Mouse (Mus musculus) kidney, adult 11 months (tissue): Measurements from ENCODE around the gene Gm17364.
"Not testable (repeated sequence)": the region's sequence is repeated elsewhere in the genome, so short reads cannot be mapped to it uniquely, and the experiment has no call there.

Experiments
- DNase-seq: peaks from one replicate; pipeline ENCODE4 v3.0.0; 2022

The Gm17364 gene

DNA sequence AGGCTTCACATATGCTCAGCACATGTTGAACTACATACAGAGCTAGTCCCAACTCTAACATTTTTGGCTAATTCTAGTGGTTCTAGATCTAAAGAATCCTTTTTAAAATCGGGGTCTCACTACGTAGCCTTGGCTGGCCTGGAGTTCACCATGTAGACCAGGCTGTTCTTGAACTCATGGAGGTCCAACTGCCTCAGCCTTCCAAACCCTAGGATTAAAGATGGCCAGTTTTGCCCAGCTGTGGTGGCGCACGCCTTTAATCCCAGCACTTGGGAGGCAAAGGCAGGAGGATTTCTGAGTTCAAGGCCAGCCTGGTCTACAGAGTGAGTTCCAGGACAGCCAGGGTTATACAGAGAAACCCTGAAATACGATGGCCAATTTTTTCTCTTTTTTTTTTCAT, 22.5 kb downstream of the Gm17364 start:
- not testable (repeated sequence) for DNase-seq

DNA sequence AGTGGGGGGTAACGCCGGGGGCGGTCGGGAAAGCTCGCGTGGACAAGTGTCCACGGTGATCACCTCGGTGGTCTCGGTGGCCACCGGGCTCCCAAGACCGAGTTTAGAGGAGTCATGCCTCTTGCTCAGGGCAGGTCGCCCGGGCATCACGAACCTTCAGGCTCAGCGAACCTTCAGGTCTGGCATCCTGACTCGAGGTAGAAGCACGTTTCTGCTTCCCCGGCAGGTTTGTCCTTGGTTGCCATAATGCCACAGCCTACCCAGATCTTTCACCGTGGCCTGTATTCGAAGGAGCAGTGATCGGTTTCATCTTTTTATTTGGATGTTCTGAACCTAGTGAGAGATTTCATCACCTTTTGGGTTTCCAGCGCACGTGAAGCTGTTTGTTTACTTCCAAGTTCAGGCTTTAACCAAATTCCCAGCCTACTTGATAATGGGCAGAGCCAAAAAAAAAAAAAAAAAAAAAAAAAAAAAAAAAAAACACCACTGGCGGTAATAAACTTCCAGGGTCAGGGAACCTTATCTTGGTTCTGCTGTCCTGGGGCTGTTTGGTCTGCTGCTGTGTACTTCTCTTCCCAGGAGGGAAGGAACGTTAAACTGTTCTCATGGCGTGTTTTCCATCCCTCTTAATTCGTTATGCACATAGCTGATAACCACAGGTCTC, 23.3 kb downstream of the Gm17364 start:
- peak; percentile 58 for DNase-seq

DNA sequence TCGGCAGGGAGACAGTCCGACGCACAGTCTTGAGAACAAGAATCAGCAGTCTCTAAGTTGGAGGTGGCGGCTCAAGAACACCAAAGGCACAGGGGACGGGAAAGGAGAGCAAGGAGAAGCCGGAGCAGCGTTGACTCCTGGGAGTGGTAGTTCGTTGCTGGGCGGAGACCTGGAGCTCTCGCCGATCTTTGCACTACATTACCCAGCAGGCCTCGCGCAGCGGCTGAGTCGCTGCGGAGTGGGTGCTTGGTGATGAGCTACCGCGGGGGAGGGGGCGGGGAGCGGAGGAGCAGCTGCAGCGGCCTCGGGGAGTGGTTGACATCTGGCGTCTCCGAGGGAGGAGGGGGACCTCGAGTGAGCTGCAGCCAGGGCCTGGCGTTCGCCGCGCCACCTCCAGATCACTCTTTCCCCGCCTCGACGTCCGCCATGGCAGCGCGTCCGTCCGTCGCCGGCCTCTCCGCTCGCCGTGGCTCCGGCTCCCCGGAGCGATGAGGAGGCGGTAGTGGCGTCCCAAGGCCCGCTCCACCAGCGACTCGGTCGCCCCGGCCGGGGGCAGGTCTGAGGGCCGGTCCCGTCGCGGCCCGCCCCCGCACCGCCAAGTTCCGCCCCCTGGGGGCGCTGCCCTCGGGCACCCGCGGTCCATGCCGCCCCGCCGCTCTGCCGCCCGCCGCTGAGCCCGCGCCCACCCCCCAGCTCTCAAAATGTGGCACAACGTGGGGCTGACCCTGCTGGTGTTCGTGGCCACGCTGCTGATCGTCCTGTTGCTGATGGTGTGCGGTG, 24.0 kb downstream of the Gm17364 start, which contains the start of gene Smim13:
TSS of gene Smim13 (plus strand) at position 307 of the 780 bp plus-strand sequence.
- peak; percentile 96 for DNase-seq

DNA sequence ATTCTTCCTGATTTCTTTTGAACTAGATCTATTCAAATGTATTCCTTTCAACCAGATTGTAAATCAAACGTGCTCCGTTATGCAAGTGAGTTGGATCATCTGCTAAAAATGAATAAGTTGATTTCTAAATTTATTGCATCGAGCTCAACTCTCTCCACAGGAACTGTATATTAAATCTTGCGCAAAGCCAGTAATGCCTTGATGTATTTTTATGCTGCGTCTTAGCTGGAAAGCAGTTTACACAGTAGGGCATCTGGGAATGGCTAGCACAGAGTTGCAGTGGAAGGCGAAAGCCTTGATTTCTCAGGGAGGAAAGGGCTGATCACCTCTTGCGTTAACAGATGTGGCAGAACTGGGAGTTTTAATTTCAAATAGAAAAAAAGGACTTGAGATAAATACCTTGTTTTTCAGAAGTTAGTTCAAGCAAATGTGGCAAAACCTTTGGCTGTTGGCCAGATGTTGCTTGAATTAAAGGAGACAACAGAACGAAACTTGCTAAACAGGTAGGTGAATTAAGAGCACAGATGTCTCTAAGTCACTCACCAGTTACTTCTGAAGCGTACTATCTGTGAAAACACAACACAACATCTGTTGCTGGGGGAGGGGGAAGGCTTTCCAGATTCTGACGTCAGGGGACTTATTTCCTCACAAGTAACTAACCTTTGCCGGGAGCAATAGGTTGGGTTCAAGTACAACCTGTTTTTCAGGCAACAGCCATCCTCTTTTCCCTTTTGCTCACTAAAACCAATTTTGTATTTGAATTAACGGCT, 24.8 kb downstream of the Gm17364 start:
- DNase-seq = no peak

DNA sequence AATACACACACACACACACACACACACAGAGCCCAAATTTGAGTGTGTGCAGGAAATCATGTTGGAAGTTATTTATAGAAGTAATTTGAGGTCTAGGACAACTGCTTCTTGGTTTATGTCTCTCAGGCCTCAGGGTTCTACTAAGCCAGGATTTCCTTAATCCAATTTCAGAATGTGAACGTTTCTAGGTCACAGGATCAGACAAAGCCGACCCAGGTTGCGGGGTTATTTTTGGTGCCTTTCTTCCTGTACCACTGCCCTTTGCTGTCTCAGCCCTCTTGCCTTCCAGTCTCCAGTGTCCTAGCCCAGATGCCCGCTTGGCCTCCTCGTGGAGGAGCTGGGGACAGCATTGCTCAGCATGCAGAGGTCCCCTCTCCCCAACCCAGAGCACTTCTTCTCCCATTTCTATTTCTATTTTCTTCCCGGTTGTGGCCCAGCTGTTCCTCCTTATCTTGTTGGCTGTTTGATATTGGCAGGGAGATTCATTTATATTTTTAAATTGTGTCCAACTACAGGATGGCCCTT, 29.4 kb downstream of the Gm17364 start:
- DNase-seq = no peak

DNA sequence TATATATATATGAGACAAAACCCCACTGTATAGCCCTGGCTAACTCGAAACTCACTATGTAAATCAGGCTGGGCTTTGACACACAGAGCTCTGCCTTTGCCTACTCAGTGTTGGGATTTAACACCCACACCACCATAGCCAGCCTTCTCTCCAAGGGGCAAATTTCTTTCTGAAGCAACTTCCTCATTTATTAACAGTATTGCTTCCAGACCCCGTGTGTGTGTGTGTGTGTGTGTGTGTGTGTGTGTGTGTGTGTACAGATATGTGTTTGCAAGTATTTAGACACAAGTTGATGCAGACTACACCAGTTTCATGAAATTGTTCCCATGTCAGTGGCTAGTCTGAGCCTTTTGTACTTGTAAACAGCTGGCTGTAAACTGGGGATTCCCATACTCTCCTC, 32.2 kb downstream of the Gm17364 start:
- DNase-seq = no peak

DNA sequence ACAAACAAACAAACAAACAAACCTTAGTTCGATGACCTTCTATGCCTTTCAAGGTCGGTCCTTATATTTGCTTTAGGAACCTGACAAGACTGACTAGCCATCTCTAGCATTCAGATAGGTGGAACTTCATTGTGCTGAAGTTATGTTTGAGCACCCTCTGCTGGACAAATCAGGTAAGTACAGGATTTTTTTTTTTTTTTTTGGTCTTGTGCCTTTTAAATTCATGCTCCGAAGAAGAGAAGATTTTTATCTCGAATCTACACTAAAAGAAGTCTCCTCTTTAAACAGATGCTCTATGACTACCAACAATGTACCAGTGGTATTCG, 35.0 kb downstream of the Gm17364 start:
- DNase-seq = no peak

DNA sequence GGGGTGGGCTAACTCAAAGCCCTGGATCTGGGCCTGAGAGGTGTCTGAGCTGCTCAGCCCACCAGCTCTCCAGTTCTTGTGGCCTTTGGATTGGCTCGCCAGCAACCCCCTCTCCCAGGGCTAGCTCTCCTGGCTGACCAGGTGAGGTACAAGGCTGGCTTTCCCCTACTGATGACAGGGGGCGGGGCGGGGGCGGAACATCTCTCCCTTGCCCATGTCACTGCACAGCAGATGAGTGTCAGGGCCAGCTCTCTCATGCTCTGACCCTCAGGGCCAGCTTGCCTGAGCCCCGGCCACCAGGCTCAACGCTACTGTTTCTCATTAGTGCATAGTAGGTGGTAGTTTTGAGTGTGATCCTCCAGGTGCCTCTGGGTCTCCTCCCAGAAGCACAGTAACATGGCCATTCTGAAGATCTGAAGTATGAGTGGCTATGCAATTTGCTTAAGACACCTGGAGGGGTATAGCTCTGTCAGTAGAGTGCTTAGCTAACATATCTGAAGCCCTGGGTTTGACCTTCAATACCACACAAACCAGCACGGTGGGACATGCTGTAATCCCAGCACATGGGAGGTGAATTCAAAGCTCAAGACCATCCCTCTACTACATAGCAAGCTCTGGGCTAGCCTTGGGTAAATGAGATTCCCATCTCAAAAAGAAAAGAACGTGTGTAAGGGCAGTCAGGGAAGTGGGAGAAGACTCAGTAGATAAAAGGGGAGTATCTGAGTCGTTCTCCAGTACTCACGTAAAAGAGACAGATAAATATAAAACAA, 35.6 kb downstream of the Gm17364 start:
- DNase-seq = no peak

DNA sequence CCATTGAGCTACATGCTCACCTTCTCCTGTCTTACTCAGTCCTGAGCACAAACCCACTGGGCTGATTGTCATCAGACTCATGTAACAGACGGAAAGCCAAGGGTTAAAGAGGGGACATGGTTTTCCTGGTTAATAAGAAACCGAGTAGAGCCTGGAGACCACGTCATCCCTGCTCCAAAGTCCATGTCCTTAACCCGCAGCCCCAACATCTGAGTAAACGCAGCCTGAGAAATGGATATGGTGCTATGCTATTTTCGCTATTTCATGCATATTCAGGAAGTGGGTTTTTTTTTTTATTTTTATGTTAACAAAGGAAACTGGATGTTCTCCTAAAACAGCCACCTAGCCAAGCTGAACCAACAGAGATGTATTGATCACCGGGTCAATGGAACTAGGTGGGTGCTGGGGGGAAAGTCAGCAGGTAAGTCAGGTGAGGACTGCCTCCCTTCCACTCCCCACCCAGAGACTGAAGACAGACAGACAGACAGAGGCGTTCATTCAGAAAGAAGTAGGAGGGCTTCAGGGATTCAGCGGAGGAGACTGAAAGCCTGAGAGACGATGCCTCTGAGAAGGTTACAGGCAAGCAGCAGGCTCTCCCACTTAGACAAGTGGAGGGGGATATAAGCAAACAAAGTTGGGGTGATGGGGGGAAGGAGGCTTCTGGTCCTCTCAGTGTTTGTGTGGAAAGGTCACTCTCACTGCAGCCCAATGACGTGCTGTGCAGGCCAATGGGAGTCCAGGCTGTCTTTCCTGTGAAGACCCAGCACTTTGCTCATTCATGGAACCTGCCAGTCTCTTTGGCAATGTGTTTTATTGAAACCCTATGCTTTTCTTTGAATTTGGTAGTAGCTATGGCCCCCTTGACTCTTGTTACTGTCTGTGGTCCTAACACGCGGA, 37.7 kb downstream of the Gm17364 start:
- DNase-seq = peak; percentile 71

DNA sequence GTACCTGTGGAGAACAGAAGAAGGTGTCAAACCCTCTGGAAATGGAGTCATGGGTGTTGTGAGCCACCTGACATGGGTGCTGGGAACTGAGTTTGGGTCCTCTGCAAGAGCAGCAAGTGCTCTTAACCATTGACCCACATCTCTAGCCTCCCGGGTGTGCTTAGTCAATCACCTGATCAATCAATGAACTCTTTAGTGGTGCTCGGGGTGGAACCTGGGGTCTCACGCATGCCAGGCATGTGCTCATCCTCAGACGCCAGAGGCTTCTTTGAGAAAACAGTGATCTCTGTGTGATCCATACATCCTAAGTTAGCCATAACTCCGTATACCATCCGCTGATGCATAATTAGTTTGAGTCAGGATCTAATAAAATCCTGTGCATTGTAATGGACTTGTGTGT, 38.6 kb downstream of the Gm17364 start:
- DNase-seq = no peak

DNA sequence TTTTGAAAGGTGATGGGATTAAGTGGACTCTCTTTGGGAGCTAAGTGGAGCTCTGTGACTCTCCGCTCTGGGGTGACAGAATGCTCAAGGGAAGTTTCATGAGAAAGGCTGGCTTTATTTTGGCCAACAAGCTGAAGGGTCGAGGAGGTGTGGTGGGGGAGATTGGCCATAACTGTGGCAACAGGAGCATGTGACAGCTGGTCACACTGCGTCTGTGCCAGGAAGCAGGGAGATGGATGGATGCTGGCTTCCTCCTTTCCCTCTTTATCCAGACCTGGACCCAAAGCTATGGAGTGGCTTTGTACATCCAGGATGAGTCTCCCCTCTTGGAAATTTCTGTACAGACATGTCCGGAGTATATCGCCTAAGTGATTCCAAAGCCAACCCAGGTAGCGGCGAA, 40.5 kb downstream of the Gm17364 start:
- DNase-seq = no peak

DNA sequence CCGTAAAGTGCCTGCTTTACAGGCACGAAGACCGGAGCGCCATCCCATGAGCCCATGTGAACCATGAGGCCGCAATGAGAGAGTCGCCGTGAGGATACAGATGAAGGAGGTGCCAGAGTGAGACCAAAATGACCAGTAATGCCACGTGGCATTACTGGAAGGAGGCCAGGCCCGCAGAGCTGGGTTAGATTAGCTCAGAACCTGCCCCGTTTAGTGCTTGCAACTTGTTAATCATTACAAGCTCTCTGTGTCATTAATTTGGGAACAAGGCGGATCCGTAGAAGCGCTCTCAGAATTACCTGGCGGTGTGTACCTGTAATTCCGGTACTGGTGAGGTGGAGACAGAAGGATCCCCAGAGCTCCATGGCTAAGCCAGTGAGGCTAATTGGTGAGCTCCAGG, 41.6 kb downstream of the Gm17364 start:
- peak; percentile 87 for DNase-seq

DNA sequence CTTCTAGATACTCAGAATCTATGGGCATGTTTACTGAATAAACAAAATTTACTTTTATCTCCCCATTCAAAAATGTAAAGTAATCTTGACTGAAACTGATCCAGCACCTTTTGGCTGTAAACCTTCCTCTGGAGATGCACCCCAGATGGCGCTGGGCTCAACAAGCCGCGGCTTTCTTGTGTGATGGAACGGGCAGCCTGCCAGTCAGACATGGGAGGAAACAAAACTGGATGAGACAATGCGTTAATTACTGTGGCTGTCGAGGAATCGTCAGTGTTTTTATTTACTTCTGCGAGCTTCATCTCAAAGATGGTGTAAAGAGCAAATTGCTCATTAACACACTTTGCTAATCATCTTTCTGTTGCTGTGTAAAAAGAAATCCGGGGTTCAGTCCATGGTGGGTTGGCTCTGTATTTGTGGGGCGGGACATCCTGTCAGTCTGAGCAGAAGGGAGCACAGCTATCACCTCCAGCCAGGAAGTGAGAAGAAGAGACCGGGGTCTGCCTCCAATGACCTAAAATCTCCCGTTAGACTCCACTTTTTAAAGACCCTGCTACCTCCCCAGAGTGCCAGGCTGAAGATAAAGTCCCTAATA, 42.3 kb downstream of the Gm17364 start:
- no peak for DNase-seq

DNA sequence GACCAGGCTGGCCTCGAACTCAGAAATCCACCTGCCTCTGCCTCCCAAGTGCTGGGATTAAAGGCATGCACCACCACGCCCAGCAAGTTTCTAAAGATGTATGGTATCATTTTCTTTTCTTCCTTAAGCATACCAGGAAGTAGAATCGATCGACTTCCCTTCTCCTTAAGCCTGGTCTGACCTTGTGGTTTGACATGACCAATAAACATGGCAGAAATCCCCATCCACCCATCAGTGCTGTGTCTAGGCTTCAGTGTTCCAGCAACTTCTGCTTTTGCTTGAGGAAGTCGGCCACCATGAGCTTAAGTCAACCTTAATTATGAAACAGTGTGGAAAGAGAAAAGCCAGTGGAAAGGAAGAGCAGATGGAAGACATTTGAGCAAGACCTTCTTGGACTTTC, 43.5 kb downstream of the Gm17364 start:
- DNase-seq = no peak

DNA sequence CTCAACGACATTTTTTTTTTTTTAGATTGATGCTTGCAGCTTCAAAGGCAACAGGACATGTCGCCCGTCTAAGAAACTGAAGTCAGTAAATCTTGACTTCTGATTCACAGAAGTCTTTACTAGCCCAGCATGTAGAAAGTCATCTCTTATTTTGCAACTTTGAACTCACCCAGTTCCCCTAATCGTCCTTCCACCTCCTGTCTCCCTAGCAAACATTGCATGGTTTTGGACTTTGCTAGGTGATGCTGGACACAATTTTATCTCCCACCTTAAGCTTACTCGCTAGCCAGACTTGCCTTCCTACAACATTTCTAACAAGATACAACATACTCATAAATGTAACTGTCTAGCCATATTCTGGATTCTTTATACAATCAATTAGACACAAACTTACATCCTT, 45.7 kb downstream of the Gm17364 start:
- no peak for DNase-seq

DNA sequence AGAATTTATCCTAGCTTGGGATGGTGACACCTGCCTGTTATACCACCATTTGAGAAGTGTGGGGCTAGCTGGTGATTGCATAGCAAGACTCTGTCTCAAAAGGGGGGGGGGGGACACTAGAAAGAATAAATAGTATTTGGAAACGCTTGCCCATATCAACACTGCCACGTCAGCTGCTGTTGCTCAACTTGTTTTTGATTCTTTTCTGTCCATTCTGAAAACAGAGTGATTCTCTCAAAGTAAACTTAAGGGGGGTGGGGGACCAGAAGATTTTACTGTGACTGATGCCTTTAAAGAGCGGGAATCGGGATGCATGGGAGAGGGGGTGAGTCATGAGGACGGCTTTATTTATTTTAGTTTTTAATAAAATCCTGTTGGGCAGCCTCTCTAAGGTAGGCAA, 47.3 kb downstream of the Gm17364 start:
- DNase-seq = no peak
